Mouse (Mus musculus): Measurements from ENCODE around the gene Caskin2. TPM values are rescaled to one million over a fixed set of nuclear protein-coding genes. Genes with fewer than 3 reads are reported as not detected.

Caskin2 gene
- polyA plus RNA-seq, 1 experiment from 2014 or later: 9.8 TPM

DNA sequence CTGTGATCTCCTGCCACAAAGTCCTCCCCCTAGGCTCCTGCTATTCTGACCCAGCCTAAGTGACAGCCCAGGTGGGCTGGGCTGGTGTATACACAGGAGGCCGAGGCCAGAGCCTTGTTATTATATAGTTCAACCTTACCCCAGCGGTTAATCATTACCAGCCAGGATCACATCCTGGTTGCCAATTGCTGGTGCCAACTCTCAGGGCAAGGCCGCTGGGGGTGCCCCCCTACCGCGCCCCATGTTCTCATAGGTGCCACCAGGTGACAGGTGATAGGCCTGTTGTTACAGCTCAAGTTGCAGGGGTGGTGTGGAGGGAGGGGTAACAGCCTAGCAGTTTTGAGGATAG is 30.4 kb upstream of the Caskin2 start:
- 88% methylated on average over 5 of the region's 5 CpGs for WGBS
- no peak for ATAC-seq (ENCODE audit: low FRiP score, low TSS enrichment)
- Histone ChIP-seq H3K9ac (replicated peaks; ENCODE audit: low read length) (no peak overlapping the region), H3K27me3 (ENCODE audit: control insufficient read depth, insufficient read depth, low read length) (no peaks in the 10 kb centered on the region), H3K4me1 (ENCODE audit: control insufficient read depth, insufficient read depth, low read length) (no peaks in the 10 kb centered on the region), H3K4me3 (replicated peaks; ENCODE audit: low read depth, low read length) (no peak overlapping the region), H3K27ac (replicated peaks; ENCODE audit: low read depth, low read length) (no peak overlapping the region), H3K36me3 (ENCODE audit: control insufficient read depth, insufficient read depth, low read length) (no peaks in the 10 kb centered on the region), H3K4me2 (ENCODE audit: low read length) (no peak overlapping the region), H3K9me3 (ENCODE audit: control insufficient read depth, low read length) (no peaks in the 10 kb centered on the region)
- DNase-seq: no peak

- Histone ChIP-seq H3K4me2 (ENCODE audit: low read length) (no peak overlapping the region), H3K9ac (replicated peaks; ENCODE audit: low read length) (no peak overlapping the region), H3K27ac (replicated peaks; ENCODE audit: low read depth, low read length) (no peak overlapping the region), H3K9me3 (ENCODE audit: control insufficient read depth, low read length) (no peaks in the 10 kb centered on the region), H3K4me3 (replicated peaks; ENCODE audit: low read depth, low read length) (no peak overlapping the region), H3K27me3 (ENCODE audit: control insufficient read depth, insufficient read depth, low read length) (no peaks in the 10 kb centered on the region), H3K4me1 (ENCODE audit: control insufficient read depth, insufficient read depth, low read length) (no peaks in the 10 kb centered on the region), H3K36me3 (ENCODE audit: control insufficient read depth, insufficient read depth, low read length) (no peaks in the 10 kb centered on the region)
- 79% methylated on average over 11 of the region's 14 CpGs for WGBS
- DNase-seq (no peak), ATAC-seq (ENCODE audit: low FRiP score, low TSS enrichment) (no peak)
Observed at GRCm38 (mm10) chr11:115843141-115843890, 29.9 kb upstream of the Caskin2 start.

DNA sequence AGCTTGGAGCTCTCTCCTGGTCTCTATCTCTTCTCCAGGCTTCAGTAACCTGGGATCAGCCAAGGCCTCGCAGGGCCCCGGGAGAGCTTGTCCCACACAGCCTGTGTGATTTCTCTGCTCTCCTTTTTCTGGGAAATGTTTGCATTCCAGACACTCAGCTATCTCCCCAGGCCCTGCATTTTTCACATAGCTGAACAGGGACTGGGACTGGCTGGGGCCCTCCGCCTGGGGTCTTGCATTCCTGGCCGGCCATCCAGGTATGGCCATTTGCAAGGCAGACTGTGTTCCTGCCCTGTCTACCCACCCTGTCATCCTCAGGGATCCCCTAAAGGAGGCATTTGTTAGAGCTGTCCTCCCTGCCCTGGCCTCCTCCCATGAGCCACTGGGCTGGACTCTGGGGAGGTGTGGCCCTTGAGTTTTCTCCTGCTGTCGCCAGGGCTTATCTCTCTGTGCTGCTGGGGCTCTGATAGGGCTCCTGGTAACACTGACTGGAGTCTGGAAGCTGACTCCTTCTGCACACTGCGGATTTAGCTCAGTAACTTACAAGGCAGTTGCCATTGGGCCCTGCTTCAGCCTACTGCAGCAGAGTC is 28.6 kb upstream of the Caskin2 start:
- DNase-seq (no peak), ATAC-seq (ENCODE audit: low FRiP score, low TSS enrichment) (no peak)
- peak overlapping the region; percentile 37; the same call in 1 of the 2 replicates for H3K27ac ChIP-seq (replicated peaks; ENCODE audit: low read depth, low read length)

GRCm38 (mm10) chr11:115841044-115841443 is 27.6 kb upstream of the Caskin2 start:
- Histone ChIP-seq H3K36me3 (ENCODE audit: control insufficient read depth, insufficient read depth, low read length) (no peaks in the 10 kb centered on the region), H3K4me3 (replicated peaks; ENCODE audit: low read depth, low read length) (no peak overlapping the region), H3K4me1 (ENCODE audit: control insufficient read depth, insufficient read depth, low read length) (no peaks in the 10 kb centered on the region), H3K27ac (replicated peaks; ENCODE audit: low read depth, low read length) (no peak overlapping the region), H3K27me3 (ENCODE audit: control insufficient read depth, insufficient read depth, low read length) (no peaks in the 10 kb centered on the region), H3K9ac (replicated peaks; ENCODE audit: low read length) (no peak overlapping the region), H3K9me3 (ENCODE audit: control insufficient read depth, low read length) (no peaks in the 10 kb centered on the region), H3K4me2 (ENCODE audit: low read length) (no peak overlapping the region)
- DNase-seq (no peak), ATAC-seq (ENCODE audit: low FRiP score, low TSS enrichment) (no peak)
- WGBS: 85% methylated on average over 6 of the region's 6 CpGs

More for the DNA sequence above, 28.6 kb upstream of the Caskin2 start:
- Histone ChIP-seq H3K4me1 (ENCODE audit: control insufficient read depth, insufficient read depth, low read length) (no peaks in the 10 kb centered on the region), H3K9me3 (ENCODE audit: control insufficient read depth, low read length) (no peaks in the 10 kb centered on the region), H3K27me3 (ENCODE audit: control insufficient read depth, insufficient read depth, low read length) (no peaks in the 10 kb centered on the region), H3K9ac (replicated peaks; ENCODE audit: low read length) (no peak overlapping the region), H3K36me3 (ENCODE audit: control insufficient read depth, insufficient read depth, low read length) (no peaks in the 10 kb centered on the region), H3K4me2 (ENCODE audit: low read length) (no peak overlapping the region), H3K4me3 (replicated peaks; ENCODE audit: low read depth, low read length) (no peak overlapping the region)
- WGBS: 23% methylated on average over 6 of the region's 6 CpGs

DNA sequence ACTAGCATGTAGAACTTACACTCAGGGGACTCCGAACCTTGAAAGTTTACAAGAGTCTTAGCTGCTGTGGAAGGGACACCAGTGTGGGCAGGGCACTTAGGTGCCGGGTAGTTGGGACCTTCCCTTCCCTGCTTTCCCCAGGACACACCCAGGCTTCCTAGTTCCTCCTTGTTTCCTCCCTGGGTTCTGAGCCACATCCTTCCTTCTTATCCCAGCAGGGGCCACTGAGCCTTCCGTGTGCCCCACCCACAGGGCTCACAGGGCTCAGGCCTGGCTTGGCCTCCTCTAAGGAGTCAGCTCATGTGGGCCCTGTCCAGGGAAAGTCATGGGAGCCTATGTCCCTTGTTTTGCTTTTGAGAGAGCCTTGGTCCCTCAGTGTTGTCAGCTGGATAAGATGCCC is 26.3 kb upstream of the Caskin2 start:
- H3K27me3 ChIP-seq (ENCODE audit: control insufficient read depth, insufficient read depth, low read length): no peaks in the 10 kb centered on the region
- no peaks in the 10 kb centered on the region for H3K36me3 ChIP-seq (ENCODE audit: control insufficient read depth, insufficient read depth, low read length)
- H3K4me3 ChIP-seq (replicated peaks; ENCODE audit: low read depth, low read length): no peak overlapping the region
- WGBS: 60% methylated on average over 3 of the region's 3 CpGs
- no peak overlapping the region for H3K9ac ChIP-seq (replicated peaks; ENCODE audit: low read length)
- H3K4me1 ChIP-seq (ENCODE audit: control insufficient read depth, insufficient read depth, low read length): no peaks in the 10 kb centered on the region
- no peak for ATAC-seq (ENCODE audit: low FRiP score, low TSS enrichment)
- no peak overlapping the region for H3K27ac ChIP-seq (replicated peaks; ENCODE audit: low read depth, low read length)
- no peaks in the 10 kb centered on the region for H3K9me3 ChIP-seq (ENCODE audit: control insufficient read depth, low read length)
- DNase-seq: no peak
- H3K4me2 ChIP-seq (ENCODE audit: low read length): no peak overlapping the region

DNA sequence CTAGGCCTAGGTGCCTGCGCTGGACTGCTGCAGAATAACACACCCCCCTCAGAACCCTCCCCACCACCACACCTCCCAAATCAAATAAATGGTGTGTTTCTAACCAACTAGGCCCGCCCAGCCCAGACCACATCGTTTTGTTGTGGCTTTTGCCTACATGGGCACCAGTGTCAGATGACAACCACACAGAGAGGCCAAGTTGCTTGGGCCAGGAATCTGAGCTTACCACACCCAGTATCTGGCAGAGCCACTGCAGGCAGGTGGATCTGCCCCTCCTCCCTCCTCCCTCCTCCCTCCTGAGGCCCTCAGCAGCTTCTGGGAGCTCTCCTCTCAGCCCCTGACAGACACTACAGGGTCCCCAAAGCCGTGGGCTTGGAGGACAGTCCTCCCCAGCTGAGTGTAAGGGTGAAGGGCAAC is 25.5 kb upstream of the Caskin2 start:
- WGBS: 59% methylated on average over 4 of the region's 4 CpGs
- DNase-seq: no peak

DNA sequence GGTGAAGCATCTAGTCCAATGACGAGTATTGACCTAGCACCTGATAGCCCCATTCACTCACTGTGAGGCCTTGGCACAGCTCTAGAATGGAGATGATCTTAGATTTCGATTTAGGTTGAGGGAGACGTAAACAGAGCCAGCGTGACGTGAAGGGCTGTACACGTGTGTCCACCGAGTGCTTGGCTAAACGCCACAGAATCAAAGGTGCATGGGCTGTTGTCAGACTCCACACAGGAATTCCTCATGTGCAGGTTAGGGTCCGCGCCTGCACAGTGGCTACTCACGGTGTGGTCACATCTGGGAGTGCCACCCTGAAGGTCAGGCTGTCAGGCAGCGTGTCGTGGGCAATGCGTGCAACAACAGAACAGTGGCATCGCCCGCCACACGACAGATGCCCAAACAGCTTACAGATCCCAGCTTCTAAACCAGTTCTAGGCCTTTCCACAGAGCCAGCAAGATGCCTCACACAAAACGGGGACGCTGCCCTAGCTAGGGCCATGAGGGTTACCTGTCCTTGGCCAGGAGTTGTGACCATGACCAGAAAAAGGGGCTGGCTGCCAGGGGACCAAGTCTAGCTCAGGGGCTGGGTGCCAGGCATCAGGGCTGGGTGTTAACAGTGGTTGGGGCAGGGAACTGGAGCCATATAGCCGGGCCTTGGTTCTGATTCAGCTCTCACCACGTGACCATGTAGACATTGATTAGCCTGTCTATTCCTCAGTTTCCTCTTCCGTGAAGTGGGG is 24.3 kb upstream of the Caskin2 start:
- no peak overlapping the region for H3K4me2 ChIP-seq (ENCODE audit: low read length)
- H3K36me3 ChIP-seq (ENCODE audit: control insufficient read depth, insufficient read depth, low read length): no peaks in the 10 kb centered on the region
- DNase-seq (no peak), ATAC-seq (ENCODE audit: low FRiP score, low TSS enrichment) (no peak)
- no peaks in the 10 kb centered on the region for H3K9me3 ChIP-seq (ENCODE audit: control insufficient read depth, low read length)
- H3K27ac ChIP-seq (replicated peaks; ENCODE audit: low read depth, low read length): no peak overlapping the region
- H3K4me1 ChIP-seq (ENCODE audit: control insufficient read depth, insufficient read depth, low read length): no peaks in the 10 kb centered on the region
- no peak overlapping the region for H3K9ac ChIP-seq (replicated peaks; ENCODE audit: low read length)
- no peak overlapping the region for H3K4me3 ChIP-seq (replicated peaks; ENCODE audit: low read depth, low read length)
- H3K27me3 ChIP-seq (ENCODE audit: control insufficient read depth, insufficient read depth, low read length): no peaks in the 10 kb centered on the region
- WGBS: 92% methylated on average over 22 of the region's 22 CpGs

More for the DNA sequence above, 25.5 kb upstream of the Caskin2 start:
- Histone ChIP-seq H3K9ac (replicated peaks; ENCODE audit: low read length) (no peak overlapping the region), H3K4me2 (ENCODE audit: low read length) (no peak overlapping the region), H3K4me3 (replicated peaks; ENCODE audit: low read depth, low read length) (no peak overlapping the region), H3K27me3 (ENCODE audit: control insufficient read depth, insufficient read depth, low read length) (no peaks in the 10 kb centered on the region), H3K4me1 (ENCODE audit: control insufficient read depth, insufficient read depth, low read length) (no peaks in the 10 kb centered on the region), H3K36me3 (ENCODE audit: control insufficient read depth, insufficient read depth, low read length) (no peaks in the 10 kb centered on the region), H3K27ac (replicated peaks; ENCODE audit: low read depth, low read length) (no peak overlapping the region), H3K9me3 (ENCODE audit: control insufficient read depth, low read length) (no peaks in the 10 kb centered on the region)
- no peak for ATAC-seq (ENCODE audit: low FRiP score, low TSS enrichment)

DNA sequence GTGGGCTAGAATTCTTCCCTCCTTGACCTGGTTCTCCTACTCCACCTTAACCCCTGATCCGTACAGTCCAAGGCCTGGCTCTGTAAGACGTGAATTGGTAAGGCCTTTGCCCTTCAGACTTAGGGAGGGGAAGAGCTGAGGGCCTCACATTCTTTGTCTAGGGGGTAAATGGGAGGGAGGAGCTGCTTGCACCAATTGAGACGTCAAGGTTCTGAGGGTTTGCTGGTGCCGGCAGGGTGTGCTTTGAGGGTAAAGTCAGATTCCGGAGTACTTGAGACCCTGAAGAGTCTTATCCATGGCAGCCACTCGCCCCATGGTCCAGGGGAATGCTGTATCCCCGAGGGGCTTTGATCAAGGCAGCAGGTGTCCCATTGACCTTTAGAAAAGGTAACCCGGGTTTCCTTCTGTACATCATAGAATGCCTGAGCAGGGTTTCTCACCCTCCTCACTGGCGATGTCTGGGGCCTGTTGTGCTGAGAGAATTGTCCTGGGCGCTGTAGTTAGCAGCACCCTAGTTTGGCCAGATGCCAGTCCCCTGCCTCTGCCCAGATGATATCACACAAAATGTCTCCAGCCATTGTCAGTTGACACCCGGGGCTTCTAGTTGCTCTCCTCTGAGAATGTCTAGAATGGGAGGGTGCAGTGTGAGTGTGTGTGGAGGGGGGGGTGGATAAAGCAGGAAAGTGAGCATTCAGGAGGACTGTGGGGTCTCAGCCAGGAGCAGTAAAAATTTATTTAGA is 23.4 kb upstream of the Caskin2 start:
- Histone ChIP-seq H3K4me3 (replicated peaks; ENCODE audit: low read depth, low read length) (no peak overlapping the region), H3K27me3 (ENCODE audit: control insufficient read depth, insufficient read depth, low read length) (no peaks in the 10 kb centered on the region), H3K36me3 (ENCODE audit: control insufficient read depth, insufficient read depth, low read length) (no peaks in the 10 kb centered on the region), H3K4me1 (ENCODE audit: control insufficient read depth, insufficient read depth, low read length) (no peaks in the 10 kb centered on the region), H3K4me2 (ENCODE audit: low read length) (no peak overlapping the region), H3K27ac (replicated peaks; ENCODE audit: low read depth, low read length) (no peak overlapping the region), H3K9me3 (ENCODE audit: control insufficient read depth, low read length) (no peaks in the 10 kb centered on the region), H3K9ac (replicated peaks; ENCODE audit: low read length) (no peak overlapping the region)
- no peak for DNase-seq
- no peak for ATAC-seq (ENCODE audit: low FRiP score, low TSS enrichment)
- 14% methylated on average over 11 of the region's 11 CpGs for WGBS
